Mouse (Mus musculus) liver, embryonic 16.5 days (tissue): ENCODE measurements around the gene Gng7. TPM values are rescaled to one million over a fixed set of nuclear protein-coding genes. Genes with fewer than 3 reads are reported as not detected.

Experiments used
- ATAC-seq: fragments of 200-750 bp; cut with Nextera tagmentation; 2 replicates; pipeline ENCODE4 v1.8.0; 2017; ENCODE audit warnings: low read depth, mild to moderate bottlenecking, moderate number of reproducible peaks, moderate library complexity
- H3K27ac ChIP-seq: fragments of 300-500 bp; sonication (generic); 2 replicates; pipeline ENCODE4 v1.5.1; 2014; ENCODE audit warnings: mild to moderate bottlenecking, low read length
- H3K27me3 ChIP-seq: fragments of 300-500 bp; sonication (generic); 2 replicates; pipeline ENCODE4 v1.6.1; 2014; ENCODE audit warnings: low read depth, low read length, mixed read lengths; ENCODE audit not compliant: control insufficient read depth, insufficient read depth
- H3K36me3 ChIP-seq: fragments of 300-500 bp; sonication (generic); 2 replicates; pipeline ENCODE4 v1.6.1; 2014; ENCODE audit warnings: mild to moderate bottlenecking; ENCODE audit not compliant: control insufficient read depth, insufficient read depth
- H3K4me1 ChIP-seq: fragments of 300-500 bp; sonication (generic); 2 replicates; pipeline ENCODE4 v1.6.1; 2014; ENCODE audit warnings: low read depth, low read length, mixed read lengths; ENCODE audit not compliant: control insufficient read depth
- H3K4me2 ChIP-seq: fragments of 300-500 bp; sonication (generic); 2 replicates; pipeline ENCODE4 v1.6.1; 2014; ENCODE audit warnings: low read depth, low read length, mixed read lengths
- H3K4me3 ChIP-seq: fragments of 300-500 bp; sonication (generic); 2 replicates; pipeline ENCODE4 v1.5.1; 2014; ENCODE audit warnings: low read depth, mild to moderate bottlenecking, low read length
- H3K9ac ChIP-seq: fragments of 300-500 bp; sonication (generic); 2 replicates; pipeline ENCODE4 v1.6.1; 2014; ENCODE audit warnings: low read depth, low read length
- H3K9me3 ChIP-seq: fragments of 300-500 bp; sonication (generic); replicated peaks from 2 replicates; pipeline ENCODE4 v1.6.1; 2016; ENCODE audit warnings: low read length; ENCODE audit not compliant: control insufficient read depth
- WGBS: fragments of 180-500 bp; shearing (Covaris S2); extraction: QIAGEN DNeasy Blood & Tissue Kit; methylation state at CpG from one replicate; pipeline ENCODE4 v1.1.7; 2014; ENCODE audit not compliant: insufficient replicate concordance; 5-methylcytosine and 5-hydroxymethylcytosine counted together
- polyA plus RNA-seq: library from polyadenylated mRNA; unstranded; fragments of >200 nt; fragmentation: Nextera tagmentation; extraction: Ambion mirVana; gene quantifications from 2 replicates; pipeline ENCODE4 v1.2.1, GENCODE M21; 2015

The Gng7 gene
- polyA plus RNA-seq, 1 experiment from 2014 or later: 0.44 TPM

GRCm38 (mm10) chr10:80929299-80930226 is 85.2 kb downstream of the Gng7 start, which contains the start of gene Gadd45b:
Gadd45b (plus strand) TSS chr10:80930073.
- Histone ChIP-seq H3K4me3 (peak within 1 kb of the TSS; percentile 62), H3K9ac (peak within 1 kb of the TSS; percentile 54), H3K27ac (peak within 1 kb of the TSS; percentile 68), H3K4me1 (peaks cover 43% of the 10 kb centered on the region), H3K9me3 (no peaks in the 10 kb centered on the region), H3K36me3 (no peaks in the 10 kb centered on the region), H3K4me2 (peak within 1 kb of the TSS; percentile 92), H3K27me3 (peaks cover 58% of the 10 kb centered on the region)
- under 1% methylated on average over 56 of the region's 56 CpGs for WGBS
- peak; percentile 89 for ATAC-seq

DNA sequence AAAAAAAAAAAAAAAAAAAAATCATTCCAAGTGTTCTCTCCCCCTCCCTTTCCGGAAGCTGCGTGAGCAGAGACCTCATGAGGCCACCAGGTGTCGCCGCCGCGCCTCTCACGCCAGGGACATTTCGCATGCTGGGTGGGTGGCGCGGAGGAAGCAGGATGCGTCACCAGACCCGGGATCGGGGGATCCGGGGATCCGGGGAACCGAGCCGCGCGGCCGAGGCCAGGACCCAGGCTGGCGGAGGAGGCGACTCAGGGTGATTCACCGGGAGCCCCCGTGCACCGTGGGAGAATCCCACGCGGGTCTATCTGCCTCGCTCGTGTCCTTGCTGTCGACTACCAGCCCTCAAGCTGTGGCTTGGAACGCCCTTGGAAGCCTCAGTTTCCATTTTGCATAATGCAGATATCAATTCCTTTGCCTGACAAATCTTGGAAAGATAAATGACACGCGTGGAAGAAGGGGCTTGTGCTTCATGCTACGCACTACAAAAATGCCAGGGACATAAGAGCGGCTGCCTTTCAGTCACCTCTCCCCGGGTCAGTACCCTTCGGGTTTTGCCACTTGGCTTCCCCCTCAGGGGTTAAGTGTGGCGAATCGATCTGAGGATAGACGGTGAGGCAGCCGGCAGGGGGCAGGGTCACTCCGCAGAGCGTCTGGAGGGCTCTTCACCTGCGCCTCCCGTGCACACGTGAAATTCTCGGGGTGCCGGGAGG is 86.0 kb downstream of the Gng7 start:
- Histone ChIP-seq H3K4me2 (peak overlapping the region; percentile 92), H3K9ac (peak overlapping the region; percentile 54), H3K4me3 (peak overlapping the region; percentile 62), H3K36me3 (no peaks in the 10 kb centered on the region), H3K27me3 (peaks cover 51% of the 10 kb centered on the region), H3K27ac (no peak overlapping the region), H3K9me3 (no peaks in the 10 kb centered on the region), H3K4me1 (peaks cover 43% of the 10 kb centered on the region)
- WGBS: under 1% methylated on average over 48 of the region's 48 CpGs
- peak; percentile 25 for ATAC-seq

- H3K9me3 ChIP-seq: no peaks in the 10 kb centered on the region
- H3K27me3 ChIP-seq: peaks cover 18% of the 10 kb centered on the region
- no peak overlapping the region for H3K4me2 ChIP-seq
- WGBS: 42% methylated on average over 3 of the region's 3 CpGs
- H3K27ac ChIP-seq: no peak overlapping the region
- H3K9ac ChIP-seq: no peak overlapping the region
- H3K4me1 ChIP-seq: peaks cover 18% of the 10 kb centered on the region
- H3K4me3 ChIP-seq: no peak overlapping the region
- ATAC-seq: no peak
- no peaks in the 10 kb centered on the region for H3K36me3 ChIP-seq
Observed at GRCm38 (mm10) chr10:80925472-80925871, 89.3 kb downstream of the Gng7 start.

DNA sequence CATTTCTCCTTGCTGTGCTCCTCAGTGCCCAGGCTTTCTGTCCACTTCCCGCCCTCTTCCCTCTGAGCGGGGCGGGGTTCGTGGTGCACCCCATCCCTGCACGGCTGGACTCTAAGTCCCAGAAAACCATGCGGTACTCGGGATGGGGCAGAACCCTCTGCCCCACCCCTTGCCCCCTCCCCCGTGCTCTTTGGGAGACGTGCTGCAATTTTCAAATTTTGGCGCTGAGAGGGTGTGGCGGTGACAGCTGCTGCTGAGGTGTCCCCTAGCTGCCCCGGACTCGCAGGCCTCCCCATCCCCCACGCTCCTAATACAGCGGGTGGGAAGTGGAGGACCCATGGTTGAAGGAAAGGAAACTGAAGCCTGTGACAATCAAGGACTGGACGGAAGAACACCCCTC is 92.8 kb downstream of the Gng7 start:
- peak overlapping the region; percentile 48 for H3K4me2 ChIP-seq
- WGBS: 6% methylated on average over 16 of the region's 16 CpGs
- 0 out of 2 replicates have a peak overlapping the region, but pooled peaks have one; percentile 11 for H3K27ac ChIP-seq
- no peaks in the 10 kb centered on the region for H3K36me3 ChIP-seq
- peaks cover 10% of the 10 kb centered on the region for H3K4me1 ChIP-seq
- peak; percentile 47 for ATAC-seq
- peak overlapping the region; percentile 14 for H3K9ac ChIP-seq
- H3K27me3 ChIP-seq: peaks cover 8% of the 10 kb centered on the region
- no peaks in the 10 kb centered on the region for H3K9me3 ChIP-seq
- H3K4me3 ChIP-seq: peak overlapping the region; percentile 25

DNA sequence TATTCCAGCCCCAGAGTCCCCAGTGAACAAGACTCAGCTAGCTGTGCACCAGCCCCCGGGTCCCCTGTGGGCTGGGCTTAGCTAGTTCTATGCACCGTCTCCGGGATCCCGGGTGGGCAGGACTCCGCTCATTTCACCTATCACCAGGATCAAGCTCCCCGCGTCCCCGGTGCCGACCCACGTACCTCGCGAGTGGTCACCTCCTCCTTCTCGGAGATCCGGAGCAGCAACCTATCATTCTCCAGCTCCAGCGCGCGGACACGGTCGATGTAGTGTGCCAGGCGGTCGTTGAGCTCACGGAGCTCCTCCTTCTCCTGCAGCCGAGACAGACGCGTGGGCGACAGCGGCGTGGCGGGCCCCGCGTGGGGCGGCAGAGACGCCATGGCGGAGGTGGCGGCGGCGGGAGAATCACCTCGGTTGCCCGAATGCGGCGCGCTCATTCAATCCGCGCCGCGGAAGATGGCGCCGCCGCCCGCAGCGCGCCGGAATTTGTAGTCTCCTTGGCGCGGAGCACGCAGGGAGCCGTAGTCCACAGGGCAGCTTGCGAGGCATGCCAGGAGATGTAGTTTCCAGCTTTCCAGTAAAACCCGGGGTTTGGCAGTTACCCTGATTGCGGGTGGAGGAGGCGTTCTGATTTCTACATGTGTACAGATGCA is 96.8 kb downstream of the Gng7 start, which contains the start of gene Lmnb2:
Gene Lmnb2, minus strand, starts transcription at position 467 of the 656 bp plus-strand sequence.
- peaks cover 38% of the 10 kb centered on the region for H3K4me1 ChIP-seq
- H3K27ac ChIP-seq: peak within 1 kb of the TSS; percentile 40

DNA sequence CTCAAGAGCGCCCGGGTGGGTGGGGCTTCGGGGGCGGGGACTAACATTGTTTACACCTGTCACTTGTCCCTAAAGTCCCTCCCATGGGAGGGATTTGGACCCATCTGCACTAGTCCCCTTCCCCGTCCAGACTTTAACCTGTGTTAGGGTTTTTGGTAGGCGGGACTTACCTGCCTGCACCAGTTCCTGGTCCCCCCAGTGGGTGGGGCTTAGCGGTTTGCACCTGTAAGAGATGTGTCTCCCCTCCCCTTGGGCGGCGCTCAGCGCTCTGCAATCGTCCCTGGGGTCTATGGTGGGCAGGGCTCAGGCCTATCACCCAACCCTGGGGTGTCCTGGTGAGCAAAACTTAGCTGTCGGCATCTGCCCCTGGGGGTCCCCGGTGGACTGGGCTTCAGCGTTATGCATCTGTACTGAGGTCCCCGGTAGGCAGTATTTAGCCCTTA is 97.4 kb downstream of the Gng7 start:
- peak overlapping the region; percentile 40 for H3K27ac ChIP-seq
- no peaks in the 10 kb centered on the region for H3K9me3 ChIP-seq
- peak overlapping the region; percentile 78 for H3K4me2 ChIP-seq
- H3K4me1 ChIP-seq: peaks cover 38% of the 10 kb centered on the region
- peak overlapping the region; percentile 70 for H3K9ac ChIP-seq
- peak overlapping the region; percentile 69 for H3K4me3 ChIP-seq
- no peaks in the 10 kb centered on the region for H3K36me3 ChIP-seq
- H3K27me3 ChIP-seq: peaks cover 8% of the 10 kb centered on the region
- peak; percentile 37 for ATAC-seq
- WGBS: 2% methylated on average over 15 of the region's 15 CpGs

More for the DNA sequence above, 96.8 kb downstream of the Gng7 start, which contains the start of gene Lmnb2:
- Histone ChIP-seq H3K27me3 (peaks cover 8% of the 10 kb centered on the region), H3K4me3 (peak within 1 kb of the TSS; percentile 69), H3K9me3 (no peaks in the 10 kb centered on the region), H3K36me3 (no peaks in the 10 kb centered on the region), H3K4me2 (peak within 1 kb of the TSS; percentile 78), H3K9ac (peak within 1 kb of the TSS; percentile 70)
- ATAC-seq: peak; percentile 37; the same call in 1 of the 2 replicates
- under 1% methylated on average over 50 of the region's 61 CpGs for WGBS

GRCm38 (mm10) chr10:80915736-80916135 is 99.0 kb downstream of the Gng7 start:
- no peak for ATAC-seq
- no peaks in the 10 kb centered on the region for H3K9me3 ChIP-seq
- WGBS: 76% methylated on average over 4 of the region's 4 CpGs
- H3K4me3 ChIP-seq: no peak overlapping the region
- H3K4me2 ChIP-seq: no peak overlapping the region
- no peak overlapping the region for H3K27ac ChIP-seq
- no peak overlapping the region for H3K9ac ChIP-seq
- H3K36me3 ChIP-seq: no peaks in the 10 kb centered on the region
- H3K4me1 ChIP-seq: peaks cover 38% of the 10 kb centered on the region
- H3K27me3 ChIP-seq: peaks cover 8% of the 10 kb centered on the region

DNA sequence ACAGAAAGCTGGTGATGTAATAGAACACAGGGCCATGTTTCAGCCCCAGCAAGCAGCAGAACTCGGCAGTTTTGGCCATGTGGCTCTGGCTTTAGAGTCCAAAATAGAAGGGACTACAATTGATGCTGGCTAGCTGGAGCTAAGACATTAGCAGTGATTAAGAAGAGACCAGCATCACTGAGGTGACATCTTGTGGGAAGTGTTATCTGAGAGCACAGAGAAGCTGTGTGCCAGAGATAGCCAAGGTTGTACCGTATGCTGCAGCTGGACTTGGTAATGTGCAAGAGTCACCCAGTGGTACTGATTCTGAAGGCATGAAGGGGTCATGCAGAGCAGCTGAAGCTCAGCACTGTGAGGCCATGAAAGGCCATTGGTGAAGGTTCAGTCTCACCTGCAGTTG is 99.5 kb downstream of the Gng7 start:
- Histone ChIP-seq H3K4me1 (peaks cover 38% of the 10 kb centered on the region), H3K36me3 (no peaks in the 10 kb centered on the region), H3K27ac (no peak overlapping the region), H3K27me3 (peaks cover 8% of the 10 kb centered on the region), H3K4me3 (no peak overlapping the region), H3K9me3 (no peaks in the 10 kb centered on the region), H3K9ac (no peak overlapping the region), H3K4me2 (no peak overlapping the region)
- WGBS: 24% methylated on average over 2 of the region's 2 CpGs
- ATAC-seq: no peak
